Mouse (Mus musculus): ENCODE results near the gene Calhm1. TPM values are rescaled to one million over a fixed set of nuclear protein-coding genes. Genes with fewer than 3 reads are reported as not detected.

The Calhm1 gene
- polyA plus RNA-seq (2012; rRNA removed), result not detected in 2 replicates

DNA sequence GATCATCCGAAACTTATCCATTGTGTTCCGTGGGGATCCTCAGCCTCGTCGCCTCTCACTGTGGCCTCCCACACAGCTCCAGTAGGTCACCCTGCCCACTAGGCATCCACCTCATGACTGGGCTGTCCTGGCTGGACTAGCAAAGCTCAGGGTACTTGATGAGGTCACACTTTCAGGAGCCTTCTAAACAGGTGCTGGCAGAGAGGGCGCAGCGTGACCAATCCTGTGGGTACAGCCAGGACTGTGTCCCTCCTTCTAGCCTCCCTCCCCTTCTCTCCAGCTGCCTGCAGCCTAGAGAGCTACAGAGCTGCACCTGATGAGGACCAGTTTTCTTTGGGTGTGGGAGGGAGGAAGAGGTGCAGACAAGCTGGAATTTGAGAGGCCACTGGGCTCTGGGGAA is at the start of gene Calhm1:
TSS of gene Calhm1 (minus strand) at position 101 of the 400 bp plus-strand sequence.
- WGBS, result 91% methylated on average over 6 of the region's 6 CpGs
- DNase-seq (ENCODE audit: low read depth, low spot score), result no peak

DNA sequence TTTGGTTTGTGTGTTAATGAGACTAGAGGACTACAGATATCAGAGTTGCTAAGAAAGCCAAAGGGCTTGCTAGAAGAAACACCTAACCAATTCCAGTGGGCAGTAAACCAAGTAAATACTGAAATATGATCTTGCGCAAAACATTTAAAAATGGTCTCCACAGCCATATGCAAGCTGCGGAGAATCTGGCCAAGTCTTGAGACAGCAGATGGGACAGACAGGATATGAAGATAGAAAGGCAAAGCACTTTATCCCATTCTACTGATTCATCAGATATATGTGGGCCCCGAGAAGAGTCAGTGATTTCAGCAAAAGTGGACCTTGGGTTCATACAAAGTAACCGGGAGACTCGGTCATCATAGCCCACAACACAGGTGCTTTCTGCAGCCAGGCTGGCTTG is 48.1 kb upstream of the Calhm1 start:
- DNase-seq (ENCODE audit: low read depth, low spot score), result no peak
- WGBS, result 77% methylated on average over 5 of the region's 5 CpGs

DNA sequence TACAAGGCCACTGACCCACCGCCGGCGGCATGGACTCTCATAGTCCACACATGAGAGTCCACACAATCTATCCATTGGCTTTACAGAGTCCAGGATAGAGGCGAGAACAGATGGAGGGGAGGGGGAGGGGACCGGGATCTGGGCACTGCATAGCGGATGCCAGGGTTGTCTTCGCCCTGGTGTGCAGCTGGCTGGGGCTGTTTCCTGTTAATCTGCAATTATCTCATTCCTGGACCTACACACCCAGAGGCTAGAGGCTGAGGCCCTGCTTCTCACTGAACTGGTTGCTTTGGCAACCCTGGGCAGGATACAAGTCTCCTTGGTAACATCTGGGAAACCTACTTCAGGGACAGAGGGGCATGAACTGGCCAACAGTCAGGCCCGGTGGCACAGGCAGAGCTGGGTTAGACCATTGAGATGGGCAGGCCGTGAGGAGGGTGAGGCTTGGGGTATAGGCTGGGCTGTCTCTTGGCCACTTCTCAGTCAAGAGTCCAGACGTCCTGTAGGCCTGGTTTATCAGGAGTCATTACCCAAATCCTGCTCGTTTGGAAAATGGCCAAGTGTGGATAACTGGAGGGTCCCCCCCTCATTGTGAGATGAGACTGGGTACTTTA is 44.6 kb upstream of the Calhm1 start:
- no peak for DNase-seq (ENCODE audit: low read depth, low spot score)
- 64% methylated on average over 11 of the region's 11 CpGs for whole genome bisulfite sequencing

DNA sequence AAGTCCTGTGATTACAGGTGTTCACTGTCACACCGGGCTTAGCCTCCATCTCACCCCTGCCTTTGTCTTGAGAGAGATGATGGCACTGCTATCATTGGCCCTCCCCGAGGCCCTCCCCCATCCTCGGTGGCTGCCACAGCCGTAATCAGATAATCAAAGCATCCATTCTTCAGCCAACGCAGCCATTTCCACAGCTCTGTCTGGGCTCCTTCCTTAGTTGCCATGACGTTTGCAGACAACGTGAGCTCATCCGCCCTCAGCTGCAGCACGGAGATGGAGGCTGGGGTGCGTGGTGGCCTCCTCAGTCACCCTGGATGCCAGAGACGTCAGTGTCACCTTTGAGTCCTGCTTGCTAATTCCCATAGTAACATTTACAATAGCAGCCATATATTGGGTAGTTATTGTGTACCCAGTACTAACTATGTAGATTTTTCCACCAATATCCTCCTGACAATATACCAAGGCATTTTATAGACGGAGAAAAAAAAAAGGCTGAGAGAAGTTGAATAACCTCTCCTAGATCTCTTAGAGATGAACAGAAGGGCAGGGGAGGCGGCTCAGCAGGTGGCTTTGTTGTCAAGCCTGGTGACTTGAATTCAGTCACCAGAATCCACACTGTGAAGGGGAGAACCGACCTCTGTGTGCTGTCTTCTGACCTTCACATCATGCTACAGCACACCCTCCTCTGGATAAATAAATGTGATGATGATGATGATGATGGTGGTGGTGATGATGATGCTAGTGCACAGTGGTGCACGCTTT is 42.6 kb upstream of the Calhm1 start:
- no peak for DNase-seq (ENCODE audit: low read depth, low spot score)
- WGBS, result 33% methylated on average over 15 of the region's 15 CpGs

GRCm38 (mm10) chr19:47184736-47185135 is 40.7 kb upstream of the Calhm1 start:
- 12% methylated on average over 4 of the region's 4 CpGs for WGBS
- no peak for DNase-seq (ENCODE audit: low read depth, low spot score)

GRCm38 (mm10) chr19:47184221-47184620 is 40.2 kb upstream of the Calhm1 start:
- no peak for DNase-seq (ENCODE audit: low read depth, low spot score)
- 39% methylated on average over 8 of the region's 8 CpGs for WGBS

DNA sequence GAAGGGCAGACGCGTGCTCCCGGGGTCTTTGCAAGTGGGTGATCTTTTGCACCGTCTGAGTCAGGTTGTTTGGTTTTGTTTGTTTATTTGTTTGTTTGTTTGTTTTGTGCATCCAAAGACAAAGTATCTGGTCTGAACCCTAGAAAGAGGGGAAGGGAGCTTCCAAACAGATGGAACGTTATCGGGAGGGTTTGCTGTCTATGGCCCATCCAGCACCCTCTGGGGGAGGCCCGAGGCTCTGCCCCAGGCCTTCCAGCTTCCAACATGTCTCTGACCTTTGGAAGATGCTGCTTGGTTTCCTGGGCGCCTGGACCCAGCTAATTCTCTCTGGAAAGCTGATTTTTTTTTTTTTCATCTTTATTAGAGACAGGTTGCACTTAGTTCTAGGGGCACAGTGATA is 36.0 kb upstream of the Calhm1 start:
- 36% methylated on average over 8 of the region's 8 CpGs for WGBS
- no peak for DNase-seq (ENCODE audit: low read depth, low spot score)

DNA sequence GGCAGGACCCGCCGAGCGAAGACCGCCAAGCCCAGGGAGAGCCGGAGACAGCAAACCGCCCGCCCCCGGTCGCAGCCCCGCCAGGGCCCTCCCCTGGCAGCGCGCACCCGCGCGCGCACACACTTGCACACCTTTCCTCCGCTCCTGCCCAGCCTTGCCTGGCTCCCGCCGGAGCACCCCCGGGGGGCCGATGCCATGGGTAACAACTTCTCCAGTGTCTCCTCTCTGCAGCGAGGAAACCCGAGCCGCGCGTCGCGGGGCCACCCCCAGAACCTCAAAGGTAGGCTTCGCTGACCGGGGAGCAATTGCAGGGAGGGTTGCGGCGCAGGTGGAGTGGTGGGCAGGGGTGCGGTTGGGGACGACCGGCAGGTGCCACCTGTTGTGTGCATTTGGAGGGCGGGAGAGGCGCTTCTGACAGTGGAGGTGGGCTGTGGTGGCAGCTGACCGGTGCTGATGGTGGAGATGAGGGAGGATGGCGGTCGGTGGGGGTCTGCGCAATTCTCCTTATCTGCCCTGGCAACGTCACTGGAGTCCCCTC is 35.3 kb upstream of the Calhm1 start:
- 4% methylated on average over 42 of the region's 42 CpGs for WGBS
- no peak for DNase-seq (ENCODE audit: low read depth, low spot score)

DNA sequence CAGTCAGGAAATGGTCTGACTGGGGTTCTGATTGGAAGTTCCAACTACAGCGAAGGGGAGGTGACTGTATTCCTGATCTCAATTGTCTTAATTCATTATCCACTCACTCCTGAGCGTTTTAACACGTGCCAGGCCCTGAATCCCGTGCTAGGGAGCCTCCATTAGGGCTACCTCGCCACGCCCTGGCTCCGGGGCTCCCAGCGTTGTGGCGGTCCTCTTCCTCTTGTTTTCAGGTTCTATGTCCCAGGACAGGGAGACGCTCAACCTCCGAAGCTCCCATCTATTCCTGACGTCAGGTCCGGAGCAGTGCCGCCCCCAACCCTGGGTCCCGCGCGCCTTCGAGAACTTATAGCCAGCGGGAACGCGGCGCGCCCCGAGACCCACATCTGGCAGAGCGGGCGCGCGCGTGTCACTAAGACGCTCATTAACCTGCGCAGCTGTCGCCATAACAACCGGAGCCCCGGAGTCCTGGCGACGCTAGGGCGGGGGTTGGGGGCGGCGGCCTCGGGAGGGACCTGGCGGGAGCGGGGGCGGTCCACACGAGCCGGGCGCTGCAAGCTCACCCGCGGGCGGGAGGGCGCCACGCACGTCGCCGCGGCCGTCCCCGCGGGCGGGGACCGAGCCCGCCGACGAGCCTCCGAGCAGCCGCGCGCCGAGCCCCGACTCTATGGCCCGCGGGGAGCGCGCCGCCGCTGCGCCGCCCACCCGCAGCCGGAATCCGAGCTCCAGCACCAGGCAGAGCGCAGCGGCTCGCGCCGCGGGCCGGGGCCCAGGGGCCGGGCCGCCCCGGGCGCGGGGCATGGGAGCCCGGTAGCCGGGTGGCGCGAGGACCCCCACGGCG is 34.6 kb upstream of the Calhm1 start, which contains the start of gene Neurl1a:
TSS of gene Neurl1a (plus strand) at position 390 of the 841 bp plus-strand sequence.
- no peak for DNase-seq (ENCODE audit: low read depth, low spot score)
- WGBS, result under 1% methylated on average over 98 of the region's 98 CpGs

DNA sequence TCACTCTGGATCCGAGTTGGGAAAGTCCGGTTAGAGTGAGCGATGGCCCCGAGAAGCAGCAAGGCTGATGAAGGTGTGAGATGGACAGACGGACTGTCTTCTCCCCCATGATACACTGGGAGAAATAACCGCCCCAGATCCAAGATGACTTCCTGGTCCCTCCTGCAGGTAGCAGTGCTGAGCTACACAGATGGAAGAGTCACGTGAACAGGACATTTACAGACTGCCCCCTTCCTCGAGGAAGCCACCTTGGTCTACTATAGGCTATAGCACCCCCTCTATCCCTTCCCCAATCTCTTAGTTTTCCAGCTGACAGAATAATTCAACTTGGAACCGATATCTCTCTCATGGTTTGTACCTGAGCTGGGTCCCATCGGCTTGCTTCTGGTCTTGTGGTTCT is 33.9 kb upstream of the Calhm1 start:
- 32% methylated on average over 10 of the region's 10 CpGs for WGBS
- no peak for DNase-seq (ENCODE audit: low read depth, low spot score)

DNA sequence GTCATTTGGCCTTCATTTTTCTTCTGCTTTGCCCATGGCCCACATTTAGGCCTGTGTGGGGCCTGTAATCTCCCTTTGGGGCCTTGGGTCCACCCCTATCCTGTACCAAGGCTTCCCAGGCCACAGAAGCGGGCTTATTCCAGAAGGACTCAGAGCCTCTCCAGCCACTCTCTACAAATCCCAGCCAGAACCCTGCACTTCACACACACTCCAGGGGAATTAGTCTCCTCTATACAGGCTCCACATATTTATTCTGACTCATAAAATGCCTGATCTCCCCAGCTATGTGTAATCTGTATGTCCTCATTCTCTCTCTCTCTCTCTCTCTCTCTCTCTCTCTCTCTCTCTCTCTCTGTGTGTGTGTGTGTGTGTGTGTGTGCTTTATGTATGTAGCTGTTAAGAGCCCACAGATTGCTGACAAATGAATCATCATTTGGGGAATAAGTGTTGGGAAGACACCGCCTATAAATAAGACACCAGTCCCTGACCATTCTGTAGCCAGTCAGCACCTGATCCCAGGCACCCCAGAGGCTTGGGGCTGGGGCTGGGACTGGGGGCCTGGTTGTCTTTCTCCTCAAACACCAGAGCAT is 33.0 kb upstream of the Calhm1 start:
- DNase-seq (ENCODE audit: low read depth, low spot score), result no peak
- WGBS, result 85% methylated on average over 2 of the region's 2 CpGs

DNA sequence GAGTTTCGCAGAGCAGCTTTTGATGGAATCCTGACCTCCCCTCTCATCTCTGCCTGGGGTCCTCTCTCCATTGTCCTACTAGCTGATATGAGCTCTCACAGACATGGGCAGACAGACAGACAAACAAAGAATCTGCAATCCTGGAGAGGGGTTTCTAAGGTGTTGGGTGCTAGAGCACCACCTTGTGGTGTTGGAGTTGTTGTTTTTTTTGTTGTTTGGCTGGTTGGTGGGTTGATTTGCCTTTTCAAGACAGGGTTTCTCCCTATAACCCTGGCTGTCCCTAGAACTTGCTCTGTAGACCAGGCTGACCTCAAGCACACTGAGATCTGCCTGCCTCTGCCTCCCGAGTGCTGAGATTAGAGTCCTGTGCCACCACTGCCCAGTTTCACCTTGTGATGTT is 31.4 kb upstream of the Calhm1 start:
- 71% methylated on average over 2 of the region's 2 CpGs for WGBS
- DNase-seq (ENCODE audit: low read depth, low spot score), result no peak

- no peak for DNase-seq (ENCODE audit: low read depth, low spot score)
- WGBS, result 46% methylated on average over 3 of the region's 3 CpGs
Measured at GRCm38 (mm10) chr19:47174515-47174914, 30.5 kb upstream of the Calhm1 start.

GRCm38 (mm10) chr19:47168793-47169412 is 24.8 kb upstream of the Calhm1 start:
- DNase-seq (ENCODE audit: low read depth, low spot score), result no peak
- WGBS, result 19% methylated on average over 11 of the region's 11 CpGs

DNA sequence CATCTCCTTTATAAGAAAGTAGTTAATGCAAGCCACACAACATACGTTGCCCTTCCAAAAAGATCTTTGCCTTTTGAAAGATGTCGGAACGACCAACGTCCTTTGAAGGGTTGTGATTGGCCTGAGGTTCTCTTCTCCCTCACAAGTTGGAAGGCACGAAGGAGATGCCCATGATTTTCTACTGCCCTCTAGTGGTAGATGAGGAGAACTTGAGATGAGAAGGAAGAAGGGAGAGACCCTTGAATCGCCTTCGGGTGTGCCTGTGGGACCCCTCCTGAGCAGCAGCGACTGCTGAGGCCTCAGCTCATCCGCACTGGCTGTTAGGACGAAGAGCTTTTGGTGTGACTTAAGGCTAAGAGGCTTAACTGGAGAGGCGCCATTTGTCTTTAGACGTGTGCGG is 24.2 kb upstream of the Calhm1 start:
- DNase-seq (ENCODE audit: low read depth, low spot score), result no peak
- whole genome bisulfite sequencing, result 14% methylated on average over 13 of the region's 13 CpGs

DNA sequence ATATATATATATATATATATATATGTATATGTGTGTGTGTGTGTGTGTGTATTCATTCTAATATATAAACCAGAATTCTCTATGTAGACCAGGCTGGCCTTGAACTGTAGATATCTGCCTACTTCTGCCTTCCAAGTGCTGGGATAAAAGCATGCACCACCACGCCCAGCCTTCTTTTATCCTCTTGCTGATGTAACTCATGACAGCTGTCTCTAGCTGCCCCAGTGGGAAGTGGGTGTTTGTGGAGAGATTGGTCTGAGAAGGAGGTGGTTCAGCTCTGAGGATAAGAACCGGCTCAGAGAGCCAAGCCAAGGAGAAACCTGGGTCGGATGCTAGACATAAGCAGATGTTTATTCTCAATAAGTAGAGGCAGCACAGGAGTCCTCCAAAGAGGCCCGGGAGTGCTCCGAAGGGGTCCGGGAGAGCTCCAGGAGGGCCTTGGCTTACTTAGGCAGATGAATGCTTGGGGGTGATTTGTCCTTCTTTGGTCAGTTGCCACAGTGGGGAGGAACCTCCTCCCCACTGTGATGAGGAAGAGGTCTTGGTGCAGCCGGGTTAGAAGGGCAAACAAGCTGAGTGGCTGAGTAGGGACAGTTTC is 23.7 kb upstream of the Calhm1 start:
- no peak for DNase-seq (ENCODE audit: low read depth, low spot score)
- WGBS, result 44% methylated on average over 7 of the region's 7 CpGs

GRCm38 (mm10) chr19:47166758-47167157 is 22.7 kb upstream of the Calhm1 start:
- WGBS, result 48% methylated on average over 3 of the region's 3 CpGs
- no peak for DNase-seq (ENCODE audit: low read depth, low spot score)

DNA sequence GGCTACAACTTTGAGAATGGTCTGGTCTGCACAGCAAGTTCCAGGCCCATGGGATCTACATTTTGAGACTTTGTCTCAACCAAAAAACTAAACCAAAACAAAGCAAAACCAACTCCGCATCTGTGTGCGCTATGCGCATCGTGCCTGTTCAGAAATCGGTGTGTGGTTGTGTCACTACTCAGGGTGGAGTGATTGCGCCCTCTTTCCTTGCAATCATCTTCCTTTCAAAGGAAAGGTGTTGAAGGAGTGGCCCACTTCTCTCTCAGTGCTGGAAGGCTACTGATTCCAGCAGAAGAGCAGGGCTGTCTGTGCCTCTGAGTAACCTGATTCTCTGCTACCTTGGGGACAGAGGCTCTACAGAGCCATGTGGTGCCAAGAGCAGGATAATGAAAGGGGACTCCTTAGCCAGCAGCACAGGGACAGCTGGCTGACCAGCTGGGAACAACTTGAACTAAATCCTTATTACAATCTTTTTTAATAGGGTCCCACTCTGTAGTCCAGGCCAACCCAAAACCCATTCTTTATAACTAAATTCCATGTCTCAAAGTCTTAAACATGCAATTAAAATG is 19.2 kb upstream of the Calhm1 start:
- 92% methylated on average over 6 of the region's 6 CpGs for WGBS
- DNase-seq (ENCODE audit: low read depth, low spot score), result no peak

DNA sequence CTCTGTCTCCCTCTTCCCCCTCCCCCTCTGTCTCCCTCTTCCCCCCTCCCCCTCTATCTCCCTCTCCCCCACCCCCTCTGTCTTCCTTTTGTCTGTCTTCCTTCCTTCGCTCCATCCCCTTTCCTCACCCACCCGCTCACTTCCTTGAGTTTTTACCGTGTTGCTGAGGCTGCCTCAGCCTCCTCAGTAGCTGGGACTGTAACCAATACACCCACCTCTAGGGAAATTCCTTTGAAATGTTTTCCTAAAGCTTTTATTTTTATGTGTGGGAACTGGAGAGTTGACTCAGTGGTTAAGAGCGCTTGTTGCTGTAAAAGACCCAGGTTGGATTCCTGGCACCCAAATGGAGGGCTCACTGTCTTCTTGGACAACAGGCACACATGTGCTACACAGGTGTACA is 17.6 kb upstream of the Calhm1 start:
- no peak for DNase-seq (ENCODE audit: low read depth, low spot score)
- WGBS, result 72% methylated on average over 4 of the region's 4 CpGs

All from large intestine, adult 2 months (tissue).